Mouse (Mus musculus): Measurements from ENCODE around the gene Coro2a. TPM values are rescaled to one million over a fixed set of nuclear protein-coding genes. Genes with fewer than 3 reads are reported as not detected.
A peak's percentile ranks its signal among the peaks of the same experiment; 100 is the strongest.

Coro2a gene
- polyA plus RNA-seq, 1 experiment from 2014 or later = 0.87 TPM

GRCm38 (mm10) chr4:46568169-46568568 is 33.8 kb downstream of the Coro2a start:
- no peak for ATAC-seq (replicated peaks; ENCODE audit: insufficient number of reproducible peaks, insufficient read depth, low FRiP score, low read depth)
- no peak overlapping the region for H3K4me2 ChIP-seq
- H3K27me3 ChIP-seq = no peaks in the 10 kb centered on the region
- no peaks in the 10 kb centered on the region for H3K9me3 ChIP-seq (replicated peaks)
- H3K9ac ChIP-seq = no peak overlapping the region
- H3K36me3 ChIP-seq = no peaks in the 10 kb centered on the region
- 83% methylated on average over 8 of the region's 8 CpGs for WGBS
- peaks cover 4% of the 10 kb centered on the region; the same call in 1 of the 2 replicates for H3K4me1 ChIP-seq (replicated peaks)
- no peak overlapping the region for H3K4me3 ChIP-seq
- no peak overlapping the region for H3K27ac ChIP-seq

DNA sequence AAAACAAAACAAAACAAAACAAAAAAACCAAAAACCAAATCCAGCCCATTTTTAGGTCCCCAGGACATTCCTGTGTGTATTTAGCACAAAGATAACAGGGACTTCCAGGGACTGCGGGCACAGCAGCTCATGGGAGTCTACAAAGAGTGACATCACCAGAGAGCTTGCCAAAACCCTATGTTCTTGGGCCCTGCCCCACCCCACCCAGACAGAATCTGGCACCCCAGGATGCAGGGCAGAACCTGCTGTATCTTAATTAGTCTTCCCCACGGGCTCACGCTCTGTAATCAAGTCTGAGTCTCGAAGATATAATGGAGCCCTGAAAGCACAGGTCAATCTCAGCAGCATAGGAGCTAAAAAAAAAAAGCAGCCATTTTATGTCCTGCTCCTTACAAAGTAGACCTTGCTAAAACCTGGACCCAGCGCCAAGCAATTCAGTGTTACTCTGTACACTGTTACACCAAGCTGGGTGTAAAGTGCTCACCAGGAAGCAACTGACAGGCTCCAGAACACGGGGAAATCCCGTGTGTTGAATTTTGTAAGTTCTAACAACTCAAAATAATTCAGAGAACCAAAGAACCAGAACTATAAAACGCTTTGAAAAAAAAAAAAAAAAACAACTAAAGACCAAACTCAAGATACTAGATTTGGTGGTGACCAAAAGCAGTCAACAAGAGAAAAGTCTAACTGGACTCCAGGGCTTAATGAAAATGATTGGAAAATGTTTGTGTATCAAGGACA is 34.9 kb downstream of the Coro2a start:
- Histone ChIP-seq H3K4me1 (replicated peaks) (peaks cover 4% of the 10 kb centered on the region; the same call in 1 of the 2 replicates), H3K27me3 (no peaks in the 10 kb centered on the region), H3K9me3 (replicated peaks) (no peaks in the 10 kb centered on the region), H3K9ac (no peak overlapping the region), H3K4me3 (no peak overlapping the region), H3K27ac (no peak overlapping the region), H3K4me2 (no peak overlapping the region), H3K36me3 (no peaks in the 10 kb centered on the region)
- no peak for ATAC-seq (replicated peaks; ENCODE audit: insufficient number of reproducible peaks, insufficient read depth, low FRiP score, low read depth)
- WGBS = 55% methylated on average over 8 of the region's 8 CpGs

DNA sequence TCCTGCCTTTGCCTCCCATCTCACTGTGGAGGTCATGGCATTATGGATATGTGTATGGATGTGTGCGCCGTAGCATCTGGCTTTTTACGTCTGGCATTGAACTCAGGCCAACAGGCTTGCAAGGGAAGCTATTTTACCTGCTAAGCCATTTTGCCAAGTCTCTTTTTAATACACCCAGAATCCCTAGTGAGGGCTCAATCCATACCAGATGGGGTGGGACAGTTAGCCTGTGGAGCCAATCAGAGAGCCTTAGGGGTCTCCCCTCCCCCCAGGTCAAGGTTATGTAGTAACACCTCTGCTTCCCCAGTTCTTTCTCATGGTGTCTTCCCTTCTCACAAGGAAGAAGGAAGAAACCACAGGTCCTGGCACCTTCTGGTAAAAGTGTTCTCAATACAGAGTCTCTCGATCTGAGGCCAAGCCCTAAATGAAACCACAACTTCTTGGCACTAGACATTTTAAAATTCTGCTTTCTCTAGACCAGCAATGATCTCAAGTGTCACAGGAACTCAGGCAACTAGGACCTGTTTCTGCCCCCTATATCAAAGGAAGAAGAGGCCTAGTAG is 36.5 kb downstream of the Coro2a start:
- no peak overlapping the region for H3K4me3 ChIP-seq
- peaks cover 4% of the 10 kb centered on the region; the same call in 1 of the 2 replicates for H3K4me1 ChIP-seq (replicated peaks)
- H3K9ac ChIP-seq = no peak overlapping the region
- H3K4me2 ChIP-seq = no peak overlapping the region
- ATAC-seq (replicated peaks; ENCODE audit: insufficient number of reproducible peaks, insufficient read depth, low FRiP score, low read depth) = no peak
- H3K27me3 ChIP-seq = no peaks in the 10 kb centered on the region
- H3K27ac ChIP-seq = no peak overlapping the region
- no peaks in the 10 kb centered on the region for H3K36me3 ChIP-seq
- no peaks in the 10 kb centered on the region for H3K9me3 ChIP-seq (replicated peaks)
- WGBS = 87% methylated on average over 4 of the region's 4 CpGs

- no peak overlapping the region for H3K4me2 ChIP-seq
- no peaks in the 10 kb centered on the region for H3K36me3 ChIP-seq
- no peak overlapping the region for H3K9ac ChIP-seq
- ATAC-seq (replicated peaks; ENCODE audit: insufficient number of reproducible peaks, insufficient read depth, low FRiP score, low read depth) = no peak
- H3K9me3 ChIP-seq (replicated peaks) = no peaks in the 10 kb centered on the region
- H3K4me1 ChIP-seq (replicated peaks) = peaks cover 4% of the 10 kb centered on the region; the same call in 1 of the 2 replicates
- 76% methylated on average over 4 of the region's 4 CpGs for whole genome bisulfite sequencing
- H3K27ac ChIP-seq = no peak overlapping the region
- H3K4me3 ChIP-seq = no peak overlapping the region
- no peaks in the 10 kb centered on the region for H3K27me3 ChIP-seq
These were observed 37.8 kb downstream of the Coro2a start for GRCm38 (mm10) chr4:46564247-46564646.

- H3K9me3 ChIP-seq (replicated peaks) = no peaks in the 10 kb centered on the region
- no peak overlapping the region for H3K4me2 ChIP-seq
- H3K4me3 ChIP-seq = no peak overlapping the region
- WGBS = 56% methylated on average over 10 of the region's 10 CpGs
- peaks cover 4% of the 10 kb centered on the region; the same call in 1 of the 2 replicates for H3K4me1 ChIP-seq (replicated peaks)
- ATAC-seq (replicated peaks; ENCODE audit: insufficient number of reproducible peaks, insufficient read depth, low FRiP score, low read depth) = peak; percentile 47; the same call in 1 of the 2 replicates
- no peaks in the 10 kb centered on the region for H3K36me3 ChIP-seq
- no peak overlapping the region for H3K27ac ChIP-seq
- H3K9ac ChIP-seq = no peak overlapping the region
- H3K27me3 ChIP-seq = no peaks in the 10 kb centered on the region
These were observed 38.2 kb downstream of the Coro2a start for GRCm38 (mm10) chr4:46563847-46564246.

GRCm38 (mm10) chr4:46562841-46563240 is 39.2 kb downstream of the Coro2a start:
- no peak overlapping the region for H3K9ac ChIP-seq
- ATAC-seq (replicated peaks; ENCODE audit: insufficient number of reproducible peaks, insufficient read depth, low FRiP score, low read depth) = no peak
- no peak overlapping the region for H3K27ac ChIP-seq
- H3K4me3 ChIP-seq = no peak overlapping the region
- 92% methylated on average over 14 of the region's 14 CpGs for WGBS
- no peak overlapping the region for H3K4me2 ChIP-seq
- no peaks in the 10 kb centered on the region for H3K9me3 ChIP-seq (replicated peaks)
- H3K4me1 ChIP-seq (replicated peaks) = peaks cover 4% of the 10 kb centered on the region; the same call in 1 of the 2 replicates
- H3K27me3 ChIP-seq = no peaks in the 10 kb centered on the region
- H3K36me3 ChIP-seq = no peaks in the 10 kb centered on the region

DNA sequence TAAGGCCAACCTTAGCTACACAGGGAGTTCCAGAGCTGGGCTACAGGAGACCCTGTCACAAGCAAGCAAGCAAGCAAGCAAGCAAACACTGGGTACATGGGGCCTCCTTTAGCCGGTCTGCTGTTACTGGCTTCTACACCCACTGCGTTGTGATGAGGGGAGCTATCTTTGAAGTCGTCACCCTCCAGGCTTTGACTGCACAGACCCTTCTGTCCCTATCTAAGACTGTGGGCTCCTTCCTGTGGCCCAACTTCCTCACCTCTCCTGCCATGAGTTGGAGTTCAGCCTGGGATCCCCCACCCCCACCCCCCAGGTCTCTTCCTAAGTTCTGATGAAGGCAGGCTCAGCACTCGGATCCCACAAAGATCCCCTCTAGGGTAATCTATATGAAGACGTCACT is 40.0 kb downstream of the Coro2a start:
- Histone ChIP-seq H3K9me3 (replicated peaks) (no peaks in the 10 kb centered on the region), H3K4me1 (replicated peaks) (peaks cover 4% of the 10 kb centered on the region; the same call in 1 of the 2 replicates), H3K4me2 (no peak overlapping the region), H3K36me3 (no peaks in the 10 kb centered on the region), H3K27ac (no peak overlapping the region), H3K9ac (no peak overlapping the region), H3K27me3 (no peaks in the 10 kb centered on the region), H3K4me3 (no peak overlapping the region)
- ATAC-seq (replicated peaks; ENCODE audit: insufficient number of reproducible peaks, insufficient read depth, low FRiP score, low read depth) = no peak
- 66% methylated on average over 5 of the region's 5 CpGs for WGBS

DNA sequence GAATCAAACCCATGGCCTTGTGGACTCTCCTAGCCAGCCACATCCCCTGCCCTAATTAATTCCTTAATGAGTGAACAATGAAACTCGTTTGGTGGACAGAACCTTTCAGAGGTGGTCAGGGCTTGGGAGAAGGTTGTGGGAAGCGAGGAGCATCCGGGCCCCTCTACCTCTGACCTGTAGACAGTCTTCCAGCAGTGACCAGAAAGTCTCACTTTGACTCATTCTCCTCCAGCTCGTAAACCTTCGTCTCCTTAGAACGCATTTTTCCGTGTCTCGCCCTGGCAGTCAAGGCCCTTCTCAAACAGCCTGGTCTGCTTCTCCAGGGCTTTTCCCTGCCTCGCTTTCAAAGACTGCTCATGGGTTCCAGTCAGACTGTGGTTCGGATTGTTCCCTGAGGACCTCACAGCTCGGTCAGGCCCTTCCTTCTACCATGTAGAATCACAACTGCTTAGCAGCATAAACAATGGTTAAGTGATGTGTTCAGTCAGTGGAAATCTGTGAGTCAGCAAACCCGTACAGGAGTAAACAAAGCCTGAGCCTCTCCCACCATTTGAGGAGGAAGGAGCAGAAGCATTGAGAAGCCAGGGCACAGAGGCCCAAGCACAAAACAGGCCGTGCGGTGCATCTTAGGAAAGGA is 41.8 kb downstream of the Coro2a start:
- Histone ChIP-seq H3K4me3 (no peak overlapping the region), H3K9ac (no peak overlapping the region), H3K27me3 (peaks cover 3% of the 10 kb centered on the region; the same call in 1 of the 2 replicates), H3K4me1 (replicated peaks) (peaks cover 4% of the 10 kb centered on the region; the same call in 1 of the 2 replicates), H3K4me2 (no peak overlapping the region), H3K36me3 (no peaks in the 10 kb centered on the region), H3K27ac (no peak overlapping the region), H3K9me3 (replicated peaks) (no peaks in the 10 kb centered on the region)
- ATAC-seq (replicated peaks; ENCODE audit: insufficient number of reproducible peaks, insufficient read depth, low FRiP score, low read depth) = no peak
- 78% methylated on average over 14 of the region's 14 CpGs for WGBS

DNA sequence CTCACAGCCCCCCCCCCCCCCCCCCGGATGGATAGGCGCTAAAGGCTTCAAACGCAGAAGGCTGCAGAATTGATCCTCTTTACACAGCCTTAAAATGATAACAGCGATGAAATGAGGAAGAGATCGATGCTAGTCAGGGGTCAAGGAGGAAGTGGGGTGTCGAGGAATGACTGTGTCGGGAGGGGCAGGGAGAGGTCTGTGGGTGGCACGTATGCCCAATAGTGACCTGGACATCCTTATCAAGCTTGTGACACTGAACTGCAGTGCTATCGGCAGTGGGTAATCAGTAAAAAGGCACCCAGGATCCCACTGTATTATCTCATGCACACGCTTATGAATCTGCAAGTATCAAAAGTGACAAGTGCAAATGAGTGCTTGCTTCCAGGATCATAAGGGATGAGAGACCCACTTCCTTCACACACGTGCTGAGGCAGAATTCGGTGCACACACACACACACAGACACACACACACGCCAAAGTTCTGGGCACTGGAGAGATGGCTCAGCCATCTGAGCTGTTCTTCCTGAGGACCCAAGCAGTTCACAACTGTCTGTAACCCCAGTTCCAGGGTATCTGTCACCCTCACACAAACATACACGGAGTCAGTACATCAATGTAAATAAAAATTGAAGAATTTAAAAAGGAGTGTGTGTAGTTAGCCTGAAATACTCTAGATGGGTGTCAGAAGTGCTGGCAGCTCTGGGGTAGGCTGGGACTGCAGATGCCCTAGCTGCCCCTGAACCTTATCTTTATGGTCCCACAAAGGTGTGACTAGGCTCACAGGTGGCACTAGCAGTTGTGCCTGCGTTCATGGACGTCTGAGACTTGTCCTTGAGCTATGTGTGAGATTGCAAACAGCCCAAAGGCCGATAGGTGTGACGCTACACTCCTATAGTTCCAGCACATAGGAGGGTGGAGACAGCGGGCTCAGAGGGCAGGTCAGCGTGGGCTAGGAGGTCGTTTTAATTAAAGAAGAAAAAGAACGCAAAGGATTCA is 43.0 kb downstream of the Coro2a start:
- ATAC-seq (replicated peaks; ENCODE audit: insufficient number of reproducible peaks, insufficient read depth, low FRiP score, low read depth) = no peak
- Histone ChIP-seq H3K4me2 (no peak overlapping the region), H3K27ac (no peak overlapping the region), H3K9me3 (replicated peaks) (no peaks in the 10 kb centered on the region), H3K9ac (no peak overlapping the region), H3K27me3 (peaks cover 3% of the 10 kb centered on the region; the same call in 1 of the 2 replicates), H3K36me3 (no peaks in the 10 kb centered on the region), H3K4me1 (replicated peaks) (peaks cover 5% of the 10 kb centered on the region), H3K4me3 (no peak overlapping the region)
- 55% methylated on average over 22 of the region's 22 CpGs for WGBS

DNA sequence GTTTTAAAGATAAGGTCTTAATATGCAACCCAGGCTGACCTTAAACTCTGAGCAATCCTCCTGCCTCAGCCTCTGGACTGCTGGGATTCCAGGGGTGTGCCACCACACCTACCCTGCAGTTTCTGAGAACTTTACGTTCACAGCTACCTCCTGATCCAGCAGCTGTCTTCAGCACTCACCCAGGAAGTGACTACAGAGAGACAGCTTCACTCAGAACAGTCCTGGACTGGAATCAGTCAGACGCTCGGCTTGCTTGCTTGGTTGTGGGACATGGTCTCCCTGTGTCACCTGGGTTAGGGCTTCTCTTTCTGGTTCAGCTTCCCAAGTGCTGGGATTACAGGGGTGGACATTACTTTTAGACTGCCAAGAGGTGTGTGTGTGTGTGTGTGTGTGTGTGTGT is 45.1 kb downstream of the Coro2a start:
- peaks cover 3% of the 10 kb centered on the region; the same call in 1 of the 2 replicates for H3K27me3 ChIP-seq
- no peak for ATAC-seq (replicated peaks; ENCODE audit: insufficient number of reproducible peaks, insufficient read depth, low FRiP score, low read depth)
- no peak overlapping the region for H3K27ac ChIP-seq
- no peak overlapping the region for H3K4me2 ChIP-seq
- no peak overlapping the region for H3K4me3 ChIP-seq
- WGBS = 62% methylated on average over 3 of the region's 3 CpGs
- no peak overlapping the region for H3K9ac ChIP-seq
- peaks cover 8% of the 10 kb centered on the region for H3K4me1 ChIP-seq (replicated peaks)
- H3K36me3 ChIP-seq = no peaks in the 10 kb centered on the region
- H3K9me3 ChIP-seq (replicated peaks) = no peaks in the 10 kb centered on the region
